Mouse (Mus musculus) megakaryocyte progenitor cell, adult 5-6 weeks (primary cell): ENCODE data around the gene 6330403K07Rik. TPM values are rescaled to one million over a fixed set of nuclear protein-coding genes. Genes with fewer than 3 reads are reported as not detected.
A peak's percentile ranks its signal among the peaks of the same experiment; 100 is the strongest.

Experiments
- ATAC-seq: replicated peaks from 2 replicates; pipeline ENCODE4 v1.8.0; 2016; ENCODE audit warnings: mild to moderate bottlenecking, moderate TSS enrichment, inconsistent platforms; ENCODE audit not compliant: poor library complexity
- total RNA-seq, 2 experiments: library from RNA; stranded (forward) in 1 of 2; stranded (reverse) in 1 of 2; fragments of 157-497, 149-512 nt in 1 of 2; fragments of 200-1000 nt in 1 of 2; gene quantifications; 2 replicates each; pipeline versions ENCODE4 v1.2.3 to v1.2.4; 2015 to 2017

The 6330403K07Rik gene
- total RNA-seq, 2 experiments from 2014 or later, result not detected

DNA sequence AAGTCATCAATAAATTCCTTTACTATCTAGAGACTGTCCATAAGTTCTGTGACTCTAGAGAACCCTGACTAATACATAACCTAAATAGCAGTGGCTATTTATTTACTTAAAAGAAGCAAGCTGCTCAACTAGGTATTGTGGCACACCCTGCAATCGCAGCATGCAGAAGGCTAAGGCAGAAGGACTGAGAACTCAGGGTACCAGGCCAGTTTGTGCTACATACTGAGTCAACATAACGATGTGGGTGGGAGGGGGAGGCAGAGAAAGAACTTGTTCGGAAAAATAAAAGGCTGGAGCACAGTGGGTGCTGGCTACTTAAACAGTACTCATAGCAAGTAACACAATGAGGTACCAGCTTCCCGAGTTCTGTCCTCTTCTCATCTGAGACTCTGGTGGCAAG, 32.1 kb downstream of the 6330403K07Rik start:
- no peak for ATAC-seq

DNA sequence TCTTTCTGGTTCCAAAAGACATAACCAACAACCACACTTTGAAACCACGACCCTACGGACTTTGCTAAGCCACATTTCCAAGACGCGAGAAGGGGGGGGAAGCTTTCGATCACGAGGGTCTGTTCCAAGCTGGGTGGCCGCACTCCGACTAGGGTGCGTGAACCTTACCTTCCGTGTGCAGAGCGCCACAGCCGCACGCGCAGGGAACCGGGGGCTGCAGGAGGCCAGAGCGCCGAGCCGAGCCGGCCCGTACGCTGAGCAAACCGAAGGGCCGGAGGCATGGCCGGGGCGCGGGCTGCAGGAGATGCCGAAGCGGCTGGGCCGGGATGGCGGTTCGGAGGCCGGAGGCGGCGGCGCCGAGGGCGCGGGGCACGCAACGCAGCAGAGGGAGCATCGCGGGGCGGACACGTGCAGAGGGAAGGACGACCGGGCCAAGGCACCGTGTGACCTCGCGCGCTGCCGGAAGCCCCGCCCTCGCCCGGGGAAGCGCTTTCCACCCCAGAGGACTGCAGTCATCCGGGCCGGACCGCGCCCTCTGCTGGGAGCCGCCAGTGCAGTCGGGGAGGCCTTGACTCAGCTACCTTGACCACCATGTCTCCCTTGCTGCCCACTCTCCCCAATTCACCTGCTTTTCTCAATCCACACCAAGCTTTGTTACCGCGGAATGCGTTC, 50.6 kb downstream of the 6330403K07Rik start, which contains the start of gene C1qbp:
TSS of gene C1qbp (minus strand) at position 470 of the 672 bp plus-strand sequence.
- peak; percentile 99 for ATAC-seq

DNA sequence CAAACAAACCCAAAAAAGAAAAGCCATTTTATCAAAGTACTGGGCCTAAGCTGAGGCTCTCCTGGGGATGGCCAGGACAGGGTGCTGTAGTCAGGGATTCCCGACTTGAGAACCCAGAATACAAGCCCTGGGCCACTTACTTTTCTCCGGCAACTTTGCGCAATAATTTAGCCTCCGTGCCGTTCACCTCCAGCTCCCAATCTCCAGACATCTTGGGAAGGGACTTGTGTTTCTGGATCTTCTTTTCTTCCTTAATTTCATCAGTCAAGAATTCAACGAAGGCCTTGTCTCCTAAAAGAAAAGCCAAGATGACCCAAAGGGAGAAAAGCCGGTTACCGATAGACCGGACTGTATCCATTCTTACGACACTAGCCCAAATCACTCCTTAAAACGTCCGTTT, 51.3 kb downstream of the 6330403K07Rik start:
- no peak for ATAC-seq

Other genes starting within 250 kb of the 6330403K07Rik start
- 0.37 TPM in 1 of 2 replicates, not detected in the other for gene Scimp, start 220.9 kb downstream of the 6330403K07Rik start, total RNA-seq (2015)
- gene Scimp, start 220.9 kb downstream of the 6330403K07Rik start, total RNA-seq (2017), result not detected in 2 replicates
- gene Rabep1, start 188.7 kb downstream of the 6330403K07Rik start, total RNA-seq (2015), result 19.5 and 28.2 TPM in 2 replicates
- gene Rabep1, start 188.7 kb downstream of the 6330403K07Rik start, total RNA-seq (2017), result 30.8 and 52.6 TPM in 2 replicates
- 138 and 143 TPM in 2 replicates for gene Nup88, start 63.5 kb downstream of the 6330403K07Rik start, total RNA-seq (2015)
- 135 and 164 TPM in 2 replicates for gene Nup88, start 63.5 kb downstream of the 6330403K07Rik start, total RNA-seq (2017)
- 41.2 and 68.1 TPM in 2 replicates for gene Rpain, start 63.3 kb downstream of the 6330403K07Rik start, total RNA-seq (2015)
- gene Rpain, start 63.3 kb downstream of the 6330403K07Rik start, total RNA-seq (2017), result 25.3 and 48.4 TPM in 2 replicates
- gene C1qbp, start 50.5 kb downstream of the 6330403K07Rik start, total RNA-seq (2015), result 642 and 695 TPM in 2 replicates
- 113 and 117 TPM in 2 replicates for gene C1qbp, start 50.5 kb downstream of the 6330403K07Rik start, total RNA-seq (2017)
- 19.3 and 23.5 TPM in 2 replicates for gene Dhx33, start 29.1 kb downstream of the 6330403K07Rik start, total RNA-seq (2015)
- gene Dhx33, start 29.1 kb downstream of the 6330403K07Rik start, total RNA-seq (2017), result 28.4 and 41.3 TPM in 2 replicates
- 26.4 and 30.6 TPM in 2 replicates for gene Mis12, start 13.9 kb downstream of the 6330403K07Rik start, total RNA-seq (2015)
- 32.4 and 40.0 TPM in 2 replicates for gene Mis12, start 13.9 kb downstream of the 6330403K07Rik start, total RNA-seq (2017)
- gene Derl2, start 13.7 kb downstream of the 6330403K07Rik start, total RNA-seq (2015), result 30.7 and 33.0 TPM in 2 replicates
- 41.4 and 43.5 TPM in 2 replicates for gene Derl2, start 13.7 kb downstream of the 6330403K07Rik start, total RNA-seq (2017)
- 4.9 and 5.0 TPM in 2 replicates for gene Nlrp1a, start 111.2 kb upstream of the 6330403K07Rik start, total RNA-seq (2015)
- 7.5 and 7.7 TPM in 2 replicates for gene Nlrp1a, start 111.2 kb upstream of the 6330403K07Rik start, total RNA-seq (2017)
- gene Nlrp1b, start 197.2 kb upstream of the 6330403K07Rik start, total RNA-seq (2015), result 0.35 and 0.68 TPM in 2 replicates
- gene Nlrp1b, start 197.2 kb upstream of the 6330403K07Rik start, total RNA-seq (2017), result 0.25 and 0.30 TPM in 2 replicates